Mouse (Mus musculus) cerebellum, adult 11-12 months (tissue): ENCODE measurements at regions not wholly inside any gene's neighbourhood (a gene's known extent, or its start where the extent isn't known, plus 50 kb on each side); places are given as distances from the start of the nearest gene placed in this dataset.

ENCODE experiments used
- DNase-seq: peaks from one replicate; pipeline ENCODE4 v3.0.0; 2022

DNA sequence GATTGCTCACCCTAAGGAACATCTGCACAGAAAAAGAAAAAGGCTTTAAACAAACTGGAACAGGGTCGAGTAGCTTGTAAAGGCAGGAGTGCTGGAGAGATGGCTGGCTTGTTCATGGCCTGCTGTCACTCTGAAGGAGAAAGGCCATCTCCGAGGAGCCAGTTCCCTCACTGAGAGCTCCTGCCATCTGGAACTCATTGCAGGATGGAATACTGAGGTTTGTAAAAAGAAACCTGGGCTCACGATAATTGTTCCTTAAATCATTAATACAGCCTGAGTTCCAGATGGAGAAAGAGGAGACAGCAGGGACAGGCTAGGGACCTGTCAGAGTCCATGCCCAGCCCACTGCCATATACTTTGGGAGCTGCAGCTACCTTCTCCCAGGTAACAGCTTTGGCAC, 100.8 kb upstream of the Gm12830 start:
- no peak for DNase-seq

DNA sequence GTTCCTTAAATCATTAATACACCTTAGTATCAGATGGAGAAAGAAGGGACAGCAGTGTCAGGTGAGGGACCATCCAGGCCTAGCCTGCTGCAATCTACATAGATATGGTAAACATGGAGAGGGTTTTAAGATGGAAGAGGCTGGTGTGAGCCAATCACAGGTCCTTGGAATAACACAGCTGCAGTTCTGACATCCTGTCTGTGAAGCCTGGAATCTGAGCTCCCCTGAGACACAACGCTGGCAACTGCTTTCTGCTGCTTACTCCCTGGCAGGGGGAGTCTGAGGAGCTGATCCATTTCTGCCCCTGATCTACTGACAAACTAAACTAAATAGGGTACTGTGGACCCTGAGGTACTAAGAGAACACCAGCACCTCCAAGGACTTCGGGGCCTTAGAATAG, 100.1 kb upstream of the Gm12830 start:
- no peak for DNase-seq

DNA sequence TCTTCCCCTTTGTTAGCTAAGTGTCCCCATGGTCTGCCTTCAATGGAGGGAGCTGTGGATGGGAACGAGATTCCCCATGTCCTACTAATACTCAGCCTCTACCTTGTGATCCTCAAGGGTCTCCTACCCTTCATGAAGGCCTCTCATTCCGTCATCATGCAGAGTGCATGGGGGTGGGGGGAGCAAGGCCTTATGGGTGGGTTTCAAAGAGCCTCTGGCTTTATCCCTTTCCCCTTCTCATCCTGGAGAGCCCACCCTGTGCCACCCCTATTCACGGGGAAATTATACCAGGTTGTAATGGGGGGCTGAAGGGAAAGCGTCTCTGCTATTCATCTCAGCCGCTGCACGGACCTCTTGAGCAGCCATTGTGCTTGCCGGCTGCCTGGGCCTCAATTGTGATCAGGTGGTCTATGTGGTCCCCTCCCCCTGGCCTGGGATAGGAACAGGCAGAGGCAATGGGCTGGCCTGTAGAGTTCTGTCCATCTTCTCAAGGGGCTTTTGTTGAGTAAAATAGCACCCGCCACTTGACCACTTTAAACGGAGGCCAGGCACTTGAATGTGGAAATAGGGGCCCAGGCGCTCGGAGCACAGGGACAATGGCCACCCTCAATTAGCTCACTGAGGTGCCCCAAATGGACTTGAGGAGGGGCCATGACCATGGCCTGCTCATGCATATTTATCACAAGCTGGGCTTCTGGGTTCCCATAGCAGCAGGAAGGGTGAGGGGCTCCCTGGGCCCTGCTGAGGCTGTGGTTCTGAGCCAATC, 93.1 kb upstream of the Gm12830 start:
- no peak for DNase-seq

DNA sequence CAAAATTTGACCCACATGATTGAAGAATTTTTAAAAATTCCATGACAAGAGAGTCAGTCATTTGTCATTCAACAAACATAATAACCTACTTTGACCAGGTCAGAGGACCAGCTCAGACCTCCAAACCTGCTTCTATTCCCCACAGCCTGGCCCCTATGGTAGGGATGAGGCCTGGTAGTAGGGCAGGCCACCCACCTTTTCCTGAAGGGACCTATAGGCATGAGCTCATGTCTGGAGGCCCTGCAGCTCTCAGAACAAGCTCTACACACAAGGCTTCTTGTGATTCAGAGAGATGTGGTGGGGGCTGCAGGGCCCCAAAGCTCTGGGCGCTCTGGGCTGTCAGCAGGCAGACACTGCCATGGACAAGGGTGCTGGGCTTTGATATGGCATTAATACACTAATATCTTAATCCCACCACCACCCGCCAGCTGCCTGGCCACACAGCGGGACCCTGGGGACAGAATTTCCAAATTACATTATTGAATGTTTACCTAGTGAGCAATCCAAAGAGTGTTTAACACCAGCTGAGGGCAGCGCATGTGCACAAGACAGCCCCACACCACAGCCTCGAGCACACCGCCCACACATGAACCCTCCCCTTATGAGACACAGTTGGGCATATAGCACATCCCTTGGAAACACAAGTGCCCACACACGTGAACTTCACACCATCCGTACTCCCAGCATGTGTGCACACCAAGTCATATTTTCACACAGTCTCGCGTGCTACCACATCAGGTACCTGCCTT, 88.1 kb upstream of the Gm12830 start:
- DNase-seq, result no peak

DNA sequence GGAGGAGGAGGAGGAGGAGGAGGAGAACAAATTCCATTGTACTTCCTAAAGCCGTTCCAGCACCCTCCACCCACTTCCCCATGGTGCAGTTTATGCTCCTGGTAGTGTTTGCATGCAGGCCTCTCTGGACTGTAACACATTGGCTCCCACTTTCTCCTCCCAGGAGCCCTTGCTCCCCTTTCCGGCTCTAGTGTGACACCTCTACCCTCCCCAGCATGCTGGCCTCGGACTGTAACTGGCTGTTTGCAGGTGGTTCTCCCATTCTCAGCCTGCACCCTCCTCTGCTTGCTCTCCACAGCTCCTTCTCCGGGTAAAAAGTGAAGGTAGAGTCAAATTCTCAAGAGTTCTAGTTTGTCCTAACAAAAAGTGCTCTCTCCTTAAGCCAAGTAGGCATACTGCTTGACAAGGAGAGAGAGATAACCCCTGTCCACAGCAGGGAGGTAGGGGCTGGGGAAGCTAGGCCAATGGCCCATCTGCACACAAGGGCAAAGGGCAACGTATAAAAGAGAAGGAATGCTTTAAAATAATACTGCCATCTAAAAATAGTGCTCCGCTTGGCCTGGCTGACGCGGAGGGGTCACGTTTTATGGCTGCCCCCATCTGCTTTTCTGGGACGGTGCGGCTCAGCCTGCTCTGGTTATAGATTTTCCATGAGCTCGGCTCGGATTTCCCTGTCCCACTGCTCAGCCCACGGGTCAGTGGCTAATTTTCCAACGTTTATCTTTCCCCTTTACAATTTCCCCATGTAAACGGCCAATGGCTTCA, 82.4 kb upstream of the Gm12830 start:
- DNase-seq, result no peak

DNA sequence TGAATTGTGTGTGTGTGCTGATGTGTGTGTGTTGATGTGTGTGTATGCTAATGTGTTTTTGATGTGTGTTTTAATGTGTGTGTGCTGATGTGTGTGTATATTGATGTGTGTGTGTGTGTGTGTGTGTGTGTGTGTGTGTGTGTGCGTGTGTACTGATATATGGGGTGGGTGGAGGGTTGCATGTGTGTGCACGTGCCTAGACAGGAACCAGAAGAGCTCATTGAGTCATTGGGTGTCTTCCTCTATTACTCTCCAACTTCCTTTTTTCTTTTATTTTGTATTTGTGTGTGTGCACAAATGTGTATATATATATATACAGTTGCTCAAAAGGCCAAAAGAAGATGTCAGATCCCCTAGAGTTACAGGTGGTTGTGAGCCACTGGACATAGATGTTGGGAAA, 73.4 kb upstream of the Gm12830 start:
- DNase-seq, result no peak

DNA sequence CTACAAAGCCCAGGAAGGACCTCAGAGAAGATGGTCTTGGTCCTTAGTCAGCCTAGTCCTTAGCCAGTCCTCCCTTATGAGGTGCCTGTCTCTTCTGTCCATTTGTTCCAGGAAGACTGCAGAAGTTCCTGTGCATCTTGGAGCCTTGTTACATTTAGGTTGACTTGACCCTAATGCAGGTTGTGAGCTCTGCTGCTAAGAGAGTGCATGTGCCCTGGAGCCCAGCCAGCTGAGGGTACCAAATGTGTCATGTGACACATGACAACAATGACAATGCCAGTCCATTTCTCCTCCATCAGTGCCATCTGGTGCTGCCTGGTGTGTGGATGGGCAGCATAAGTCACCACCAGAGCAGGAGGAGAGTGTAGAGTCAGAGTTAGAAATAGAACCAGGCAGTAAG, 61.7 kb upstream of the Gm12830 start:
- DNase-seq, result no peak

DNA sequence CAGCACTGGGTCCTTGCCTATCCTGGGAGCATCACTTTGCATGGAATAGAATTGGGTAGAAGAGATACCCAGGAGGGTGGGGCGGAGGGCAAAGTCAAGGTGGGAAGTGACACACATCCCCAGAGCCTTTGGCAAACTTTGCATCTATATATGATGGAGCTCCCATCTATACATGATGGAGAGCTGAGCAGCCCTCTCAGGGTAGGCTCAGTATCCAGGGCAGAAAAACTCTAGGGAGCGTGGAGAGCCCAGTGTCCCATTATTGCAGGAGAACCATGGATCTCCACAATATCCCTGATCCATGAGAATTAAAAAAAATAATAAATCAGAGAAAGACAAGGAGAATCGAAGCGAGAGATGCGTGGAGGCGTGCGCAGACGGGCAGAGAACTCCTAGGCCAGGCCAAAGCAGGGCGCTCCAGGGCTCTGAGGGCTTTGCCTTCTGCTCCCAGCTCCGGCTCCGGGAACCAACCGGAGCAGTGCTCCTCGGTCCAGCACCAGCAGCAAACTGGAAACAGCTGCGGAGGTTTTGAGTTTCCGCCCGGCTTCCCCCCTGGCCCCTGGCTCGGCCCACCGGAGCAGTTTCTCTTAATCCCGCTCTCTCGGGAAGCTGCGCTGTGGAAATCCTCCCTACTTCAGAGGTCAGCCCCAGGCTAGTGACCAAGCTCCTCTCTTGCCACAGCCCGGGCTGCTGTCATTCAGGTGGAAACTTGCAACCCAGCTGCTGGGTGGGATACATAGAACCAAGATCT, 54.7 kb upstream of the Gm12830 start:
- no peak for DNase-seq
